In the genomic region with DNA sequence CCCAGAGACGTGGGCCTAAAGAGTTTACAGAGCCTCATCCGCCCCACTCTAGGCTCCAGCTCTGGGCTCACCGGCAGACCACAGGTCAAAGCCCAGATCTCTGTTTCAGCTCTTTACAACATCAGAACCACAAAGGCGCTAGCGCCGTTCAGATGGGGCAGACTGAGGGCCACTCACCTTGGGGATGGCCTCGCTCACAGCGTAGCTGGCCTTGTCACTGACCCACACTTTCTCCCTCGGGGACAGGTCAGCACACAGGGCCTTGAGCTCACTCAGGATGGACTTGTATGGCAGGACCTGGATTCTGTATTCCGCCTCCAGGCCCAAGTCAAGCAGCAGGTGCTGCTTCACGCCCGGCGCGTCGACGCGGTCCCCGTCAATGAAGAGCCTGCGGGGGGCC, we compare ENCODE assay signal across 14 mouse cellular contexts.
"Had no signal": no experiment of that assay in that cellular context is flagged by ENCODE, and none has a peak within 500 bp of the region (broad histone marks: within the 10 kb centered on the region; RNA-seq: fewer than 3 reads in every experiment).

No protein-coding gene starts in this region.

- DNase-seq: cerebellum, adult 9-10 months; cerebellum, adult 9-11 months; cerebellum, postnatal 10 days; cerebellum, postnatal 14 days; cerebellum, postnatal 25 days; cerebellum, postnatal 36 days; embryo, embryonic 11 days; forebrain, postnatal 0 days; gastrocnemius, postnatal 10 days; gastrocnemius, postnatal 14 days; gastrocnemius, postnatal 25 days; gastrocnemius, postnatal 36 days; heart, adult 18-20 months; heart, adult 2 months had no signal
